Mouse (Mus musculus): ENCODE measurements at regions not wholly inside any gene's neighbourhood (a gene's known extent, or its start where the extent isn't known, plus 50 kb on each side); places are given as distances from the start of the nearest gene placed in this dataset.

DNA sequence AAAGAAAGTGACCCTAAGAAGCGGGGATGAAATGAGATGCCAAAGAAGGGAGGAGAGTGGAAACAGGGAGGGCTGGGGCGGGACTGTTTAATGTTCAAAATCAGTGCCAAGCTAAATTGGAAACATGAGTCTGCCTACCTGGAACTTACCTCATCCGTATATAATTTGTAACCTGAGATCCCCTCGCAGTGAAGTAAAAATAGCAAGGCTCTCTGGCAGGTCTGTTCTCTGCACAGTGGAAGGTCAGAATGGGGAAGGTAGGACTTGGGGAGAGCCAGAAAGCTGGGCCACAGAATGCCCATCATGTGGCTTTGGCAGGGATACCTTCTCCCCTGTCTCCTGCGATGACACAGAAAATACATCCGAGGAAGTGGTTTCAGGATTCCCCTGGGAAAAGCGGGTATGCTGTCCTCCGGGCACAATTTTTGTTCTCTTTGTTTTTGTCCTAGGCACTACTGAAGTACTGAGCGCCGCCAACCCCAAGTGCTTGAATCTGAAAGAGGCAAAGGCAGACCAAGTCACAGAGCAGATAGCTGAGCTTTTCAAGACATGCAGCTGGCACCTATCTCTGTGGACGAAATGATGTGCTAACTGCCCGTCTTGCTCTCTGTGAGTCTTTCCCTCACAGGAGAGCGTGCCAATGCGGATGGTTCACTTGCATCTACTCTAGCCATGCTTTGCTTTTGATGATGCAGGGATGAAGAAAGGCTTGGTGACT, 623.2 kb upstream of the Mpdz start:
- no peaks in the 10 kb centered on the region for H3K27me3 ChIP-seq
- WGBS: 42% methylated on average over 14 of the region's 14 CpGs
- H3K9ac ChIP-seq: peak overlapping the region; percentile 51; the same call in 1 of the 2 replicates
- H3K4me1 ChIP-seq: peaks cover 14% of the 10 kb centered on the region
- H3K4me2 ChIP-seq: peak overlapping the region; percentile 49
- peak overlapping the region; percentile 19 for H3K4me3 ChIP-seq
- no peaks in the 10 kb centered on the region for H3K9me3 ChIP-seq
- peak; percentile 84 for ATAC-seq (ENCODE audit: insufficient number of reproducible peaks, insufficient read depth, low FRiP score, low TSS enrichment, low read depth)
- peak overlapping the region; percentile 91 for H3K27ac ChIP-seq
- H3K36me3 ChIP-seq: no peaks in the 10 kb centered on the region

- no peak for ATAC-seq (ENCODE audit: insufficient number of reproducible peaks, insufficient read depth, low FRiP score, low TSS enrichment, low read depth)
These were observed 620.1 kb upstream of the Mpdz start for GRCm38 (mm10) chr4:82062726-82063125.

GRCm38 (mm10) chr4:82056671-82057070, 614.1 kb upstream of the Mpdz start:
- no peak overlapping the region for H3K4me3 ChIP-seq

More at GRCm38 (mm10) chr4:82062726-82063125, 620.1 kb upstream of the Mpdz start:
- WGBS: 86% methylated on average over 5 of the region's 5 CpGs
- no peaks in the 10 kb centered on the region for H3K9me3 ChIP-seq
- H3K4me1 ChIP-seq: peaks cover 14% of the 10 kb centered on the region
- H3K9ac ChIP-seq: no peak overlapping the region
- no peaks in the 10 kb centered on the region for H3K27me3 ChIP-seq
- H3K4me3 ChIP-seq: no peak overlapping the region
- H3K36me3 ChIP-seq: no peaks in the 10 kb centered on the region
- no peak overlapping the region for H3K27ac ChIP-seq
- H3K4me2 ChIP-seq: no peak overlapping the region

GRCm38 (mm10) chr4:82048171-82048570, 605.6 kb upstream of the Mpdz start:
- 82% methylated on average over 2 of the region's 2 CpGs for WGBS
- Histone ChIP-seq H3K27ac (no peak overlapping the region), H3K4me2 (no peak overlapping the region), H3K4me3 (no peak overlapping the region), H3K27me3 (no peaks in the 10 kb centered on the region), H3K36me3 (no peaks in the 10 kb centered on the region), H3K9me3 (no peaks in the 10 kb centered on the region), H3K4me1 (0 out of 2 replicates have a peak, but pooled peaks cover 3% of the 10 kb centered on the region), H3K9ac (no peak overlapping the region)
- ATAC-seq (ENCODE audit: insufficient number of reproducible peaks, insufficient read depth, low FRiP score, low TSS enrichment, low read depth): no peak

More at GRCm38 (mm10) chr4:82056671-82057070, 614.1 kb upstream of the Mpdz start:
- 88% methylated on average over 1 of the region's 1 CpGs for WGBS
- no peaks in the 10 kb centered on the region for H3K9me3 ChIP-seq
- ATAC-seq (ENCODE audit: insufficient number of reproducible peaks, insufficient read depth, low FRiP score, low TSS enrichment, low read depth): no peak
- no peak overlapping the region for H3K27ac ChIP-seq
- H3K4me2 ChIP-seq: no peak overlapping the region
- no peaks in the 10 kb centered on the region for H3K4me1 ChIP-seq
- no peaks in the 10 kb centered on the region for H3K36me3 ChIP-seq
- no peak overlapping the region for H3K9ac ChIP-seq
- H3K27me3 ChIP-seq: no peaks in the 10 kb centered on the region

GRCm38 (mm10) chr4:82037473-82037872, 594.9 kb upstream of the Mpdz start:
- no peaks in the 10 kb centered on the region for H3K27me3 ChIP-seq
- no peak overlapping the region for H3K27ac ChIP-seq
- no peaks in the 10 kb centered on the region for H3K36me3 ChIP-seq
- H3K4me2 ChIP-seq: no peak overlapping the region
- WGBS: 87% methylated on average over 1 of the region's 1 CpGs
- no peaks in the 10 kb centered on the region for H3K9me3 ChIP-seq
- H3K9ac ChIP-seq: no peak overlapping the region
- H3K4me3 ChIP-seq: no peak overlapping the region
- peaks cover 7% of the 10 kb centered on the region for H3K4me1 ChIP-seq
- ATAC-seq (ENCODE audit: insufficient number of reproducible peaks, insufficient read depth, low FRiP score, low TSS enrichment, low read depth): no peak

DNA sequence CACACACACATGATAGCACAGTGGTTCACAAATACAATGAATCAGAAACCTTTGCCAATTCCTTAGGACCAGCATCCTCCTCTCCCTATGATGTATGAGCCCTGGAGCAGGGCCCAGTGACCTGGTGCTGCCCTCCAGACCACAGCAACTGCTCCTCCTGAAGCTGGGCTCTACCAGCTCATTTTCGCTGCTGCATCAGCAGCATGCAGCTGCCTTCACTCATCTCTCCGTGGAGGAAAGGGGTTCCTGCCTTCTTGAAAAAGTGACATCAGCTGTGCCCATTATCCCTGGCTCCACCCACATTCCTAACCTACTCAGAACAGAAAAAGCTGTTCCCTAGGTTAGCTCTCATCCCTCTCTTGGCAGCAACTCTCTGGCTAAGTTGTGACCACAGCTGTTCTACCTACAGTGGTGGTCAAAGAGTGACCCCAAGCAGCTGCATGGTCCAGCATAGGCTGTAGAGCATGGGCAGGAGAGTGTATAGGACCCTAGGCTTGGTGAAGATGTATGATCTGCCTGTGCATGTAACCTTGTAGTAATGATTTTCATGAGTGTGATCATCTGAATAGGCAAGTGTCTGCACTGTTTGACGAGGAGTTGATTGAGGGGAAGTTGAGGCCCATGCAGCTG, 592.6 kb upstream of the Mpdz start:
- no peaks in the 10 kb centered on the region for H3K36me3 ChIP-seq
- no peak for ATAC-seq (ENCODE audit: insufficient number of reproducible peaks, insufficient read depth, low FRiP score, low TSS enrichment, low read depth)
- H3K27me3 ChIP-seq: no peaks in the 10 kb centered on the region
- no peak overlapping the region for H3K4me3 ChIP-seq
- WGBS: 23% methylated on average over 3 of the region's 3 CpGs
- H3K4me1 ChIP-seq: peaks cover 7% of the 10 kb centered on the region
- H3K9ac ChIP-seq: no peak overlapping the region
- H3K9me3 ChIP-seq: no peaks in the 10 kb centered on the region
- H3K27ac ChIP-seq: 0 out of 2 replicates have a peak overlapping the region, but pooled peaks have one; percentile 44
- H3K4me2 ChIP-seq: no peak overlapping the region

DNA sequence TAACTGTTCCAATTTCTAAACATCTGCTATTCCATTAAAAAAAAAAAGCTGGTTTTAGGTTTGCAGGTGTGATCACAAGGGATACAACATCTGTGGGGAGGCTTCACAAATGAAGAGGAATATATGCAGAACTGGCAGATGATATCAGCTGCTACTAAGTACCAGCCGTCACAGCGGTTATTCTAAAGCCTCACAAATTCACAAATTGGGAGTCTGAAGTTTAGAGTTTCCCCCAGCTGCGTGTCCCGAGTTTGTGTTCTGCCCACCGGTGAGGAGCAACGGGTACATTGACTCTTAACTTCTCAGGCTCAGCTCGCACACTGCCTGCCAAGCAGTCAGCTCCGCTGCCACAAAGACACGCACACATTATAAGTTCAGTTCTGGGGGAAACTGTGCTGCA, 586.6 kb upstream of the Mpdz start:
- Histone ChIP-seq H3K4me2 (no peak overlapping the region), H3K4me1 (peaks cover 21% of the 10 kb centered on the region), H3K9me3 (no peaks in the 10 kb centered on the region), H3K36me3 (no peaks in the 10 kb centered on the region), H3K27ac (no peak overlapping the region), H3K4me3 (no peak overlapping the region), H3K9ac (no peak overlapping the region), H3K27me3 (no peaks in the 10 kb centered on the region; the same call in 1 of the 2 replicates)
- WGBS: 68% methylated on average over 9 of the region's 9 CpGs
- ATAC-seq (ENCODE audit: insufficient number of reproducible peaks, insufficient read depth, low FRiP score, low TSS enrichment, low read depth): no peak

DNA sequence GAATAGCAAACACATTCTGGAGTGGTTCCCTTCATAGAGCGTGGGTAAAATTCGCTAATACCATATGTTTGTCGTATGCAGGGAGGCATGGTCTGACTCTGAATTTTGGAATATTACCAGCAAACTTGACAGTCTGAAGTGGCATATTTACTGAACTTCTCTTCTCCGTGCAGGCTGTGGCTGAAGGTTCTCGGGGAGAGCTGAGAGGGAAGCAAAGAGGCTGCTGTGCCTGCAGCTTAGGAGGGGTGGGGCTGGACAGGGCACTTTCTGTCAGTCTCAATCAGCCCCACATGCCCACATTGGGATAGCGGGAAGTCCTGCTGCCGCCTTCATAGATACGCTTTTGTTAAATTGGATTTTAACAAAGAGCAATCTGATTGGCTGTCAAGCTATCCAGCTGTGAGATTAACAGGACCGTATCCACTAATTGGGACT, 584.8 kb upstream of the Mpdz start:
- Histone ChIP-seq H3K9ac (no peak overlapping the region), H3K9me3 (no peaks in the 10 kb centered on the region), H3K27ac (peak overlapping the region; percentile 44; the same call in 1 of the 2 replicates), H3K27me3 (no peaks in the 10 kb centered on the region; the same call in 1 of the 2 replicates), H3K4me1 (peaks cover 21% of the 10 kb centered on the region), H3K36me3 (no peaks in the 10 kb centered on the region), H3K4me3 (no peak overlapping the region), H3K4me2 (peak overlapping the region; percentile 40)
- peak; percentile 71; the same call in 1 of the 2 replicates for ATAC-seq (ENCODE audit: insufficient number of reproducible peaks, insufficient read depth, low FRiP score, low TSS enrichment, low read depth)
- WGBS: 30% methylated on average over 9 of the region's 9 CpGs

DNA sequence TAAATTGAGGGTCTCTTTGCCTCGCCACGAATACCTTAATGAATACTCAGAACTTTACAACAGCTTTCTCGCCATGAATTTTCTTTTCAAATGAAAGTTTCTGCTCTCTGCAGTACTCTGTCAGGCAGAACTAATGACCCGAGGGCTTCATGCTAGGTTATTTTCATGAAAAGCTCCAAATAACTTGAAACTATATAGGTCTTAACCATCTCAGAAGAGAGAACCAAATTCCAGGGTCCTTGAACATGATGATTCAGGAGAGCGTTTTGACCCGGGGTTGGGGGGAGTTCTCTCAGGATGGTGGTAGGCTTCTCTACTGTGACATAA, 558.8 kb upstream of the Mpdz start:
- H3K36me3 ChIP-seq: no peaks in the 10 kb centered on the region
- ATAC-seq (ENCODE audit: insufficient number of reproducible peaks, insufficient read depth, low FRiP score, low TSS enrichment, low read depth): 0 out of 2 replicates have a peak, but pooled peaks have one; percentile 48
- WGBS: 47% methylated on average over 6 of the region's 6 CpGs
- H3K4me1 ChIP-seq: peaks cover 34% of the 10 kb centered on the region
- H3K27ac ChIP-seq: peak overlapping the region; percentile 92
- H3K9ac ChIP-seq: no peak overlapping the region
- H3K27me3 ChIP-seq: no peaks in the 10 kb centered on the region
- no peaks in the 10 kb centered on the region for H3K9me3 ChIP-seq
- peak overlapping the region; percentile 9; the same call in 1 of the 2 replicates for H3K4me2 ChIP-seq
- H3K4me3 ChIP-seq: no peak overlapping the region

DNA sequence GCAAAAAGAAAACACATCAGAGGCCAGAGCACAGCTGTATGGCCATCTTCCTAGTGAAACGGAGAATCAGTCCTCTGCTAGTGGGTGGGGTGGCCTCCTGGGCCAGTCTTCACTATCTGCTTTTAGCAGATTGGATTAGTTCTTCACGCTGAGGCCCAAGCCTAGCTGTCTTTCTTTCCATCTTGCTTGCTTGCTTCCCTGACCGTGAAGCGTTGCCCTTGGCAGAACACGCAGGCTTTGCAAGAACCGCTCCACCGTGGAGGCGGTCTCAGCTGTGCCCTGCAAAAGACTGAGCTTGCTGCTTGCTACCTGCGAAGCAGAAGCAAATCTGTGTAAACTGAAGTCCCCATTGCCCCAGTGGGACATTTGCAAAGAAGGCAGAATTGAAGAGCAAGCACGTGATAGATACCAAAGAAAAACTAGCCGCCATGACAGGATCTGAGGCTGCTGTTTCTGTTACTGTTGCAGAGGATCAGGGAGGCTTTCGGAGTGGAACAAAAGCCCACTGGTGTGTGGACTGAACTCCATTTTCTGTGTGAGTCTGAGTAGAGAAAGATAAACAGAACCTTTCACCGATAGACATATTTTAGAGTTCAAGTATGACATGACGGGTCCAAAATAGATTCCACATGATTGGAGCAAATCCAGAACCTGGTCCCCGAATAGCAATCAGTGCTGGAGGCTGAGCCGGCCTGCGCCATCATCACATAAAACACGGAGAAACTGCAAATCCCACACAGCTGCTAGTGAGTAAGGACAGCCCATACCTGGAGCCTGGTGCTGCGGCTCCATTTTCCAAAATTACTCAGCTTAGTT, 558.2 kb upstream of the Mpdz start:
- H3K36me3 ChIP-seq: no peaks in the 10 kb centered on the region
- peak overlapping the region; percentile 92 for H3K27ac ChIP-seq
- peak; percentile 71; the same call in 1 of the 2 replicates for ATAC-seq (ENCODE audit: insufficient number of reproducible peaks, insufficient read depth, low FRiP score, low TSS enrichment, low read depth)
- no peaks in the 10 kb centered on the region for H3K9me3 ChIP-seq
- peaks cover 34% of the 10 kb centered on the region for H3K4me1 ChIP-seq
- H3K4me3 ChIP-seq: no peak overlapping the region
- peak overlapping the region; percentile 9; the same call in 1 of the 2 replicates for H3K4me2 ChIP-seq
- no peak overlapping the region for H3K9ac ChIP-seq
- 50% methylated on average over 19 of the region's 19 CpGs for WGBS
- H3K27me3 ChIP-seq: no peaks in the 10 kb centered on the region

DNA sequence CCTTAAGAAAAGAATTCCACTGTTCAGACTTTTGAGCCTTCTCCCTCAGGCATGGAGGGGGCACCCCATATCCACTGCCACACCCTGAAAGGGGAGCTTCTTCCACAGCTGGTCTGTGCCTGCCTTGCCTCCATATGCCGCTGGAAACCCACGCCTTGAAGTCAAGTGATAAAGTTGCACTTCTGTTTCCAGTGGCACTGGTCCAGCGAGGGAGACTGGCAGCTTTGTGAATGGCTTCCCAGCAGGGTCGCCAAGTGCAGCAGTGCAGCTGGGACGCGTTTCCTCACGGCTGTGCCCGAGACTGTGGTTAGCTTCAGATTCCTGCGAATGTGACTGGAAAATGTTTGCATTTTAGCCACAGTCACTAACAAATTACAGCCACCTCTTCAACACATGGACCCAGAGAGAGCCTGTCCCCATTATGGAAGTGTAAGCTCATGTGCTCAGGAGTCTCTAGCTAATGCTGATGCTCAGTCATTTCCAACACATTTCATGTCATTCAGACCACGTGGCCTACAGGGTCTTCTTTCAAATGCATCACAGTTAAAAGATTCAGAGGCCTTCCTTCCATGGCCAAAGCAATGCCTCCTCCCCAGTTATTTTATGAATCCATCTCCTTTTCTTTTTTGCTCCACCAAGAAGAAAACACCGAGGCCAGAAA, 557.2 kb upstream of the Mpdz start:
- ATAC-seq (ENCODE audit: insufficient number of reproducible peaks, insufficient read depth, low FRiP score, low TSS enrichment, low read depth): no peak
- H3K4me2 ChIP-seq: peak overlapping the region; percentile 2; the same call in 1 of the 2 replicates

More for the DNA sequence above, 557.2 kb upstream of the Mpdz start:
- no peaks in the 10 kb centered on the region for H3K27me3 ChIP-seq
- 24% methylated on average over 11 of the region's 11 CpGs for WGBS
- no peak overlapping the region for H3K9ac ChIP-seq
- no peaks in the 10 kb centered on the region for H3K36me3 ChIP-seq
- no peaks in the 10 kb centered on the region for H3K9me3 ChIP-seq
- H3K4me3 ChIP-seq: no peak overlapping the region
- peak overlapping the region; percentile 92 for H3K27ac ChIP-seq
- H3K4me1 ChIP-seq: peaks cover 34% of the 10 kb centered on the region
